Mouse (Mus musculus) right cerebral cortex, adult 18-20 months (tissue): ENCODE measurements around the gene Lenep.
A peak's percentile ranks its signal among the peaks of the same experiment; 100 is the strongest.
"Not testable (repeated sequence)": the region's sequence is repeated elsewhere in the genome, so short reads cannot be mapped to it uniquely, and the experiment has no call there.

ENCODE experiments used
- DNase-seq: peaks from one replicate; pipeline ENCODE4 v3.0.0; 2022; ENCODE audit warnings: mixed read lengths

Lenep gene

GRCm38 (mm10) chr3:89402693-89403092 is at the start of gene Lenep:
Gene Lenep, minus strand, starts transcription at chr3:89402793.
- DNase-seq, result no peak

- DNase-seq, result no peak
Measured at GRCm38 (mm10) chr3:89451916-89452315, 49.3 kb upstream of the Lenep start.

GRCm38 (mm10) chr3:89449541-89449940 is 46.9 kb upstream of the Lenep start:
- DNase-seq, result peak; percentile 76

- no peak for DNase-seq
Measured at GRCm38 (mm10) chr3:89448720-89449537, 46.3 kb upstream of the Lenep start.

GRCm38 (mm10) chr3:89440691-89441090 is 38.1 kb upstream of the Lenep start:
- DNase-seq, result no peak

- no peak for DNase-seq
Measured at GRCm38 (mm10) chr3:89437269-89437668, 34.7 kb upstream of the Lenep start.

- DNase-seq, result no peak
Measured at GRCm38 (mm10) chr3:89436176-89437113, 33.9 kb upstream of the Lenep start, which contains the start of gene Pbxip1. Gene Pbxip1, plus strand, starts transcription at chr3:89436706.

- DNase-seq, result no peak
Measured at GRCm38 (mm10) chr3:89435041-89435440, 32.4 kb upstream of the Lenep start.

GRCm38 (mm10) chr3:89434532-89434931 is 31.9 kb upstream of the Lenep start:
- no peak for DNase-seq

GRCm38 (mm10) chr3:89432606-89433005 is 30.0 kb upstream of the Lenep start:
- no peak for DNase-seq

GRCm38 (mm10) chr3:89430171-89431159 is 27.9 kb upstream of the Lenep start, which contains the start of gene Pygo2:
Gene Pygo2, plus strand, starts transcription at chr3:89430214.
- DNase-seq, result peak; percentile 99

GRCm38 (mm10) chr3:89429021-89429420 is 26.4 kb upstream of the Lenep start:
- not testable (repeated sequence) for DNase-seq

GRCm38 (mm10) chr3:89425876-89426275 is 23.3 kb upstream of the Lenep start:
- no peak for DNase-seq

- no peak for DNase-seq
Measured at GRCm38 (mm10) chr3:89425141-89425525, 22.5 kb upstream of the Lenep start.

GRCm38 (mm10) chr3:89424416-89425140 is 22.0 kb upstream of the Lenep start:
- no peak for DNase-seq

- no peak for DNase-seq
Measured at GRCm38 (mm10) chr3:89422556-89423205, 20.1 kb upstream of the Lenep start.

GRCm38 (mm10) chr3:89421810-89422473 is 19.3 kb upstream of the Lenep start:
- no peak for DNase-seq

- peak; percentile 88 for DNase-seq
Measured at GRCm38 (mm10) chr3:89421002-89421774, 18.6 kb upstream of the Lenep start.

GRCm38 (mm10) chr3:89420421-89420820 is 17.8 kb upstream of the Lenep start:
- DNase-seq, result no peak

- DNase-seq, result no peak
Measured at GRCm38 (mm10) chr3:89419981-89420380, 17.4 kb upstream of the Lenep start.
